Mouse (Mus musculus) gastrocnemius, postnatal 36 days (tissue): ENCODE results near the gene Mx1. TPM values are rescaled to one million over a fixed set of nuclear protein-coding genes. Genes with fewer than 3 reads are reported as not detected.
A peak's percentile ranks its signal among the peaks of the same experiment; 100 is the strongest.

Experiments
- DNase-seq, 2 experiments: peaks; one replicate each; pipeline ENCODE4 v3.0.0; 2022
- intact Hi-C: fragments of 180-260 bp; cut with DNase I; formaldehyde crosslinking; loops from one replicate; pipeline ENCODE4 v1.15.1; 2025
- long read RNA-seq, 2 experiments: library from polyadenylated mRNA; stranded (forward); transcript quantifications; one replicate each; pipeline ENCODE4 v2.0.0; 2021
- total RNA-seq, 2 experiments: library from RNA; stranded (reverse); gene quantifications; 2 replicates each; pipeline ENCODE4 v1.2.3; 2021

The Mx1 gene
- under 1 TPM; 0.26 to 0.49 TPM for total RNA-seq
- long read RNA-seq, experiment 1: 0 reads
- long read RNA-seq, experiment 2: 0 reads

- intact Hi-C loops: no loop called here
- no peak for DNase-seq
Measured at GRCm38 (mm10) chr16:97462481-97463181, at the start of gene Mx1. Mx1 (minus strand) TSS chr16:97462907.

- no peak for DNase-seq
- intact Hi-C loops: no loop called here
Measured at GRCm38 (mm10) chr16:97512347-97512751, 49.6 kb upstream of the Mx1 start.

- intact Hi-C loops: no loop called here
- DNase-seq: no peak
Measured at GRCm38 (mm10) chr16:97511495-97511894, 48.8 kb upstream of the Mx1 start.

- intact Hi-C loops: no loop called here
- DNase-seq: no peak
Measured at GRCm38 (mm10) chr16:97510849-97511248, 48.1 kb upstream of the Mx1 start.

GRCm38 (mm10) chr16:97507783-97508182, 45.1 kb upstream of the Mx1 start:
- intact Hi-C loops: no loop called here

GRCm38 (mm10) chr16:97504793-97505192, 42.1 kb upstream of the Mx1 start:
- no peak for DNase-seq
- intact Hi-C loops: no loop called here

More at GRCm38 (mm10) chr16:97507783-97508182, 45.1 kb upstream of the Mx1 start:
- no peak for DNase-seq

GRCm38 (mm10) chr16:97503849-97504248, 41.1 kb upstream of the Mx1 start:
- intact Hi-C loops: no loop called here
- DNase-seq: no peak

- DNase-seq: no peak
- intact Hi-C loops: no loop called here
Measured at GRCm38 (mm10) chr16:97500901-97501300, 38.2 kb upstream of the Mx1 start.

- intact Hi-C loops: no loop called here
Measured at GRCm38 (mm10) chr16:97499450-97499849, 36.7 kb upstream of the Mx1 start.

GRCm38 (mm10) chr16:97498139-97498538, 35.4 kb upstream of the Mx1 start:
- intact Hi-C loops: no loop called here

More at GRCm38 (mm10) chr16:97499450-97499849, 36.7 kb upstream of the Mx1 start:
- no peak for DNase-seq

GRCm38 (mm10) chr16:97497682-97498081, 35.0 kb upstream of the Mx1 start:
- no peak for DNase-seq
- intact Hi-C loops: no loop called here

More at GRCm38 (mm10) chr16:97498139-97498538, 35.4 kb upstream of the Mx1 start:
- no peak for DNase-seq

GRCm38 (mm10) chr16:97496026-97496425, 33.3 kb upstream of the Mx1 start:
- intact Hi-C loops: no loop called here
- DNase-seq: no peak

GRCm38 (mm10) chr16:97492369-97492768, 29.7 kb upstream of the Mx1 start:
- intact Hi-C loops: no loop called here

GRCm38 (mm10) chr16:97478655-97479054, 15.9 kb upstream of the Mx1 start:
- intact Hi-C loops: no loop called here
- no peak for DNase-seq

More at GRCm38 (mm10) chr16:97492369-97492768, 29.7 kb upstream of the Mx1 start:
- DNase-seq: no peak

GRCm38 (mm10) chr16:97476524-97476923, 13.8 kb upstream of the Mx1 start:
- no peak for DNase-seq
- intact Hi-C loops: no loop called here

GRCm38 (mm10) chr16:97475581-97475980, 12.9 kb upstream of the Mx1 start:
- peak in 1 of 2 experiments; percentile 9 for DNase-seq
- intact Hi-C loops: no loop called here

- intact Hi-C loops: no loop called here
- no peak for DNase-seq
Measured at GRCm38 (mm10) chr16:97474671-97475070, 12.0 kb upstream of the Mx1 start.

- no peak for DNase-seq
- intact Hi-C loops: loop anchor here (5.0 kb wide), 1 partner anchor 156 kb away; no protein-coding TSS in a partner anchor
Measured at GRCm38 (mm10) chr16:97467993-97468791, 5.5 kb upstream of the Mx1 start.

- intact Hi-C loops: loop anchor here (5.0 kb wide), 1 partner anchor 155 kb away; no protein-coding TSS in a partner anchor
- DNase-seq: no peak
Measured at GRCm38 (mm10) chr16:97467472-97467871, 4.8 kb upstream of the Mx1 start.

GRCm38 (mm10) chr16:97466182-97466957, 3.7 kb upstream of the Mx1 start:
- no peak for DNase-seq
- intact Hi-C loops: loop anchor here (5.0 kb wide), 1 partner anchor 154 kb away; no protein-coding TSS in a partner anchor

- intact Hi-C loops: no loop called here
- no peak for DNase-seq
Measured at GRCm38 (mm10) chr16:97461271-97461670, 1.4 kb downstream of the Mx1 start.
